8 mouse cellular contexts compared by ENCODE assay signal in genomic region chr7:65370381-65370786, GRCm38 (mm10).
DNase-seq lines count a peak whose midpoint lies in the region; ATAC-seq and TF ChIP-seq lines count a peak whose summit lies in the region.

No protein-coding gene starts in this region.

- peak overlapping the region; percentile 83 for H3K9ac ChIP-seq in forebrain, embryonic 13.5 days
- peak overlapping the region; percentile 88 for H3K9ac ChIP-seq in intestine, embryonic 15.5 days
- peak overlapping the region; percentile 56 for H3K9ac ChIP-seq in lung, embryonic 15.5 days
- peak overlapping the region; percentile 91 for H3K9ac ChIP-seq in stomach, postnatal 0 days (ENCODE audit: low read length)

- under 1% methylated on average over 17 of the region's 46 CpGs for WGBS in forebrain, embryonic 13.5 days
- under 1% methylated on average over 42 of the region's 46 CpGs for WGBS in intestine, embryonic 15.5 days
- WGBS in lung, embryonic 15.5 days = under 1% methylated on average over 27 of the region's 46 CpGs
- WGBS in stomach, postnatal 0 days = 0% methylated on average over 26 of the region's 46 CpGs

- TF ChIP-seq EP300 in stomach, postnatal 0 days (optimal IDR thresholded peaks at IDR 0.05) = no peak

- H3K4me3 ChIP-seq in forebrain, embryonic 13.5 days = peak overlapping the region; percentile 87
- peak overlapping the region; percentile 83 for H3K4me3 ChIP-seq in intestine, embryonic 15.5 days (replicated peaks)
- H3K4me3 ChIP-seq in lung, embryonic 15.5 days = peak overlapping the region; percentile 90
- H3K4me3 ChIP-seq in stomach, postnatal 0 days (ENCODE audit: low read depth, low read length) = peak overlapping the region; percentile 87

- H3K36me3 ChIP-seq in forebrain, embryonic 13.5 days (ENCODE audit: poor library complexity, severe bottlenecking) = no peaks in the 10 kb centered on the region
- no peaks in the 10 kb centered on the region for H3K36me3 ChIP-seq in intestine, embryonic 15.5 days
- no peaks in the 10 kb centered on the region for H3K36me3 ChIP-seq in lung, embryonic 15.5 days
- no peaks in the 10 kb centered on the region for H3K36me3 ChIP-seq in stomach, postnatal 0 days (ENCODE audit: control insufficient read depth, insufficient read depth, low read length)

- ATAC-seq in forebrain, embryonic 13.5 days = peak; percentile 43
- peak; percentile 44 for ATAC-seq in intestine, embryonic 15.5 days
- no peak for ATAC-seq in lung, embryonic 15.5 days (ENCODE audit: borderline replicate concordance, extremely low read depth, low FRiP score, low TSS enrichment)
- peak; percentile 41 for ATAC-seq in stomach, postnatal 0 days (ENCODE audit: low FRiP score, low TSS enrichment)

- H3K4me1 ChIP-seq in forebrain, embryonic 13.5 days = peaks cover 45% of the 10 kb centered on the region
- peaks cover 17% of the 10 kb centered on the region; the same call in 1 of the 2 replicates for H3K4me1 ChIP-seq in intestine, embryonic 15.5 days (replicated peaks)
- H3K4me1 ChIP-seq in lung, embryonic 15.5 days = peaks cover 42% of the 10 kb centered on the region
- no peaks in the 10 kb centered on the region; the same call in none of the 2 replicates for H3K4me1 ChIP-seq in stomach, postnatal 0 days (replicated peaks; ENCODE audit: control insufficient read depth, insufficient read depth)

- H3K27ac ChIP-seq in forebrain, embryonic 13.5 days = peak overlapping the region; percentile 80
- peak overlapping the region; percentile 98 for H3K27ac ChIP-seq in intestine, embryonic 15.5 days
- H3K27ac ChIP-seq in lung, embryonic 15.5 days = peak overlapping the region; percentile 96
- H3K27ac ChIP-seq in stomach, postnatal 0 days (replicated peaks) = peak overlapping the region; percentile 98

- no peaks in the 10 kb centered on the region for H3K27me3 ChIP-seq in forebrain, embryonic 13.5 days
- no peaks in the 10 kb centered on the region for H3K27me3 ChIP-seq in intestine, embryonic 15.5 days (replicated peaks)
- H3K27me3 ChIP-seq in lung, embryonic 15.5 days = no peaks in the 10 kb centered on the region
- no peaks in the 10 kb centered on the region for H3K27me3 ChIP-seq in stomach, postnatal 0 days (ENCODE audit: control insufficient read depth, insufficient read depth, low read length)

- no peak for TF ChIP-seq CTCF in stomach, postnatal 0 days (IDR thresholded peaks at IDR 0.05; ENCODE audit: low read depth)

- peak overlapping the region; percentile 81 for H3K4me2 ChIP-seq in forebrain, embryonic 13.5 days
- H3K4me2 ChIP-seq in intestine, embryonic 15.5 days (replicated peaks) = peak overlapping the region; percentile 56
- peak overlapping the region; percentile 74 for H3K4me2 ChIP-seq in lung, embryonic 15.5 days
- peak overlapping the region; percentile 67 for H3K4me2 ChIP-seq in stomach, postnatal 0 days (replicated peaks; ENCODE audit: low read depth)

- H3K9me3 ChIP-seq in forebrain, embryonic 13.5 days (replicated peaks) = no peaks in the 10 kb centered on the region
- no peaks in the 10 kb centered on the region for H3K9me3 ChIP-seq in intestine, embryonic 15.5 days
- no peaks in the 10 kb centered on the region for H3K9me3 ChIP-seq in lung, embryonic 15.5 days
- no peaks in the 10 kb centered on the region for H3K9me3 ChIP-seq in stomach, postnatal 0 days (ENCODE audit: control insufficient read depth, low read length)

- peak; percentile 38 for DNase-seq in right cerebral cortex, postnatal 25 days
- DNase-seq in right cerebral cortex, postnatal 36 days (ENCODE audit: low spot score in 2 of 2) = no peak
- peak; percentile 62 for DNase-seq in adrenal gland, postnatal 14 days
- DNase-seq in stomach, postnatal 0 days (ENCODE audit: low spot score) = peak; percentile 69
- DNase-seq in urinary bladder, postnatal 10 days (ENCODE audit: low spot score) = no peak

Comparison
In these comparisons a context has a peak if more than half of its experiments do, and no peak if none do; other contexts are left out.
1. DNase-seq: peak in right cerebral cortex, postnatal 25 days (single experiment), adrenal gland, postnatal 14 days (single experiment) and stomach, postnatal 0 days (single experiment); none in right cerebral cortex, postnatal 36 days (0 of 2) and urinary bladder, postnatal 10 days (single experiment).
2. Peak in every context shown above with its lines, with median percentiles within 50 percentile points of each other: H3K27ac ChIP-seq, H3K4me2 ChIP-seq, H3K4me3 ChIP-seq and H3K9ac ChIP-seq.